Mouse (Mus musculus) ES-Bruce4 (cell line): ENCODE results near the gene Krt90.

ENCODE experiments used
- CTCF ChIP-seq: IDR thresholded peaks from one replicate; pipeline ENCODE4 v1.8.1; 2011; ENCODE audit warnings: low read depth, low read length
- EP300 ChIP-seq: IDR thresholded peaks from 2 replicates; pipeline ENCODE4 v1.6.1; 2011; ENCODE audit warnings: low read depth, low read length; ENCODE audit not compliant: insufficient read depth
- POLR2A ChIP-seq: IDR thresholded peaks from one replicate; pipeline ENCODE4 v1.8.1; 2011; ENCODE audit warnings: low read length; ENCODE audit not compliant: insufficient read depth

GRCm38 (mm10) chr15:101532720-101533119 lies 30.0 kb downstream of the Krt90 start, which contains the start of gene Krt84:
- TF ChIP-seq EP300 (no peak), POLR2A (no peak), CTCF (no peak)
